Mouse (Mus musculus) heart, adult 2 months (tissue): ENCODE results near the gene Exoc3l2.

Source experiments
- CTCF ChIP-seq: fragments of 200-600 bp; IDR thresholded peaks from 2 replicates; pipeline ENCODE4 v1.8.1; 2022; ENCODE audit warnings: antibody characterized with exemption, mild to moderate bottlenecking, moderate library complexity
- EP300 ChIP-seq: fragments of 200-500 bp; IDR thresholded peaks from 2 replicates; pipeline ENCODE4 v1.6.1; 2011; ENCODE audit warnings: low read depth, low read length, control low read depth; ENCODE audit not compliant: insufficient read depth
- POLR2A ChIP-seq: fragments of 200-500 bp; IDR thresholded peaks from 2 replicates; pipeline ENCODE4 v1.6.1; 2011; ENCODE audit warnings: mild to moderate bottlenecking, low read depth, low read length, control low read depth; ENCODE audit not compliant: insufficient read depth

GRCm38 (mm10) chr7:19429726-19430125 is 33.4 kb upstream of the Exoc3l2 start:
- TF ChIP-seq CTCF (no peak), EP300 (no peak), POLR2A (no peak)
